Mouse (Mus musculus) myocyte (in vitro differentiated cells): ENCODE data around the gene Gm44973.

Experiments used
- MAX ChIP-seq: IDR thresholded peaks from one replicate; pipeline ENCODE4 v1.6.1; 2011; ENCODE audit warnings: low read depth, mild to moderate bottlenecking, control low read depth
- MYOD1 ChIP-seq, 3 experiments: IDR thresholded peaks; one replicate each; pipeline ENCODE4 v1.6.1; 2011; ENCODE audit warnings: control low read depth in 2 of 3, low read depth in 2 of 3, mild to moderate bottlenecking in 2 of 3, moderate library complexity in 1 of 3; ENCODE audit not compliant: insufficient read length in 2 of 3, control insufficient read depth in 1 of 3
- POLR2A ChIP-seq: IDR thresholded peaks from one replicate; pipeline ENCODE4 v1.6.1; 2011; ENCODE audit warnings: low read depth, mild to moderate bottlenecking, control low read depth, moderate library complexity; ENCODE audit not compliant: insufficient read length
- POLR2AphosphoS2 ChIP-seq: IDR thresholded peaks from one replicate; pipeline ENCODE4 v1.6.1; 2011; ENCODE audit warnings: low read depth, control low read depth; ENCODE audit not compliant: insufficient read length
- SRF ChIP-seq: IDR thresholded peaks from one replicate; pipeline ENCODE4 v1.6.1; 2011; ENCODE audit warnings: low read depth; ENCODE audit not compliant: control insufficient read depth, insufficient read length
- USF1 ChIP-seq: IDR thresholded peaks from one replicate; pipeline ENCODE4 v1.6.1; 2011; ENCODE audit warnings: low read depth, mild to moderate bottlenecking, control low read depth, moderate library complexity

DNA sequence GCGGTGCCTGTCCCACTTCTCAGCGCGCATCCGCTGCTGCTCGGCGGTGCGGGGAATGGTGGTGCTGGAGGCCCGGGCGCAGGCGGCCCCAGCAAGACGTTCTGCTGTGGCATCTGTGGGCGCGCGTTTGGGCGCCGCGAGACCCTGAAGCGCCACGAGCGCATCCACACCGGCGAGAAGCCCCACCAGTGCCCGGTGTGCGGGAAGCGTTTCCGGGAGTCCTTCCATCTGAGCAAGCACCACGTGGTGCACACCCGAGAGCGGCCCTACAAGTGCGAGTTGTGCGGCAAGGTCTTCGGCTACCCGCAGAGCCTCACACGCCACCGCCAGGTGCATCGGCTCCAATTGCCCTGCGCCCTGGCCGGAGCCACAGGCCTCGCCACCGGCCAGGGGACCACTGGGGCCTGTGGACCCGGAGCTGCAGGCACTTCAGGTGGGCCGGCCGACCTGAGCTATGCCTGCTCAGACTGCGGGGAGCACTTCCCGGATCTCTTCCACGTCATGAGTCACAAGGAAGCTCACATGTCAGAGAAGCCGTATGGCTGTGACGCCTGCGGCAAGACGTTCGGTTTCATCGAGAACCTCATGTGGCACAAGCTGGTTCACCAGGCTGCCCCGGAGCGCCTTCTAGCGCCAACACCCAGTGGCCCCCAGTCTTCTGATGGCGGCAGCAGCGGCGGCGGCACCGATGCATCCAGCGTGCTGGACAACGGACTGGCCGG, 15.4 kb downstream of the Gm44973 start:
- TF ChIP-seq POLR2AphosphoS2 (no peak), POLR2A (no peak), MAX (no peak), MYOD1 (IDR thresholded peaks at IDR 0.05; ENCODE audit: control insufficient read depth in 1 of 3, insufficient read length in 2 of 3, low read depth in 2 of 3) (no peak), USF1 (no peak), SRF (no peak)
